Mouse (Mus musculus): Measurements from ENCODE around the gene Tle2.

DNA sequence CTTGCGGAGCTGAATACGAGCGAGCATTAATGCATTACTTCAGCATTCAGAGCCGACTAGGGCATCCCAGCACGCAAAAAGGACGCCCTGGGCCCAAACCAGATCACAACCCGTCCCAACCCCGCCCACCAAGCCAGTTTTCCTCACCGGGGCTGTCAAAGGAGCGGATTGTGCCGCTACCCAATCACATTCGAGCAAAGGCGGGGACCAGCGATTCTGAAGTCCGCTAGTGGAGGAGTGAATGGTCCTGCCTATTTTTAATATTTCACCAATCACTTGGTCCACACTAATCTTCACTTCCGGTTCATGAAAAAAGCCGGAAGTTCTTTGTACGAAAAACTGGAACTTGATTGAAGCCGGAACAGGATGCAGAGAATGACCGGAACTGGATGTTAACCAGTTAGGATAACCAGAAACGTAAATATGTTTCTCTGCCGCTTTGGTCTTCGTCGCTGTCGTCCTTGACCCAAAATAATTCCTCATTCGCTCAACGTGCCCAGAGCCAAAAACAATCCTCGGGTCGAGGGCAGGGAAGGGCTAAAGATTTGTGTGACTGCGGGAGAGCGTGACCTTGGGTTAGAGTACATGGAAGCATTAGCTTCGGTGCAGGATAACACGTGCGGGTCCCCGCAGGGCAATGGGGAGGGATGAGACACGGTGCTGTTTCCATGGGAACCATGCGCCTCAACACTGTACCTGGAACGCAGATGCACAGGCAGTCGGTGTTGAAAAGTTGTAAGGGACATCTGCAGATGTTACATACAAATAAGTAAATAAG lies 31.8 kb downstream of the Tle2 start, which contains the start of gene BC025920:
- TF ChIP-seq EP300 (IDR thresholded peaks at IDR 0.05; ENCODE audit: low read depth) (peak; percentile 59; the same call in 1 of the 2 replicates), CTCF (IDR thresholded peaks at IDR 0.05; ENCODE audit: low read depth) (no peak)

Measured in heart, postnatal 0 days (tissue).